Mouse (Mus musculus): ENCODE data around the gene Iscu. TPM values are rescaled to one million over a fixed set of nuclear protein-coding genes. Genes with fewer than 3 reads are reported as not detected.
"Not testable (repeated sequence)": the region's sequence is repeated elsewhere in the genome, so short reads cannot be mapped to it uniquely, and the experiment has no call there.

Iscu gene
- polyA plus RNA-seq, 1 experiment from 2014 or later, result 113 TPM

GRCm38 (mm10) chr5:113765641-113766526 is 6.7 kb upstream of the Iscu start:
- Histone ChIP-seq H3K4me3 (replicated peaks) (no peak overlapping the region), H3K36me3 (replicated peaks) (peaks cover 67% of the 10 kb centered on the region), H3K9ac (no peak overlapping the region), H3K27me3 (no peaks in the 10 kb centered on the region), H3K4me2 (no peak overlapping the region), H3K4me1 (peaks cover 22% of the 10 kb centered on the region), H3K27ac (no peak overlapping the region), H3K9me3 (no peaks in the 10 kb centered on the region)
- 91% methylated on average over 13 of the region's 13 CpGs for WGBS
- no peak for ATAC-seq (ENCODE audit: low FRiP score)

DNA sequence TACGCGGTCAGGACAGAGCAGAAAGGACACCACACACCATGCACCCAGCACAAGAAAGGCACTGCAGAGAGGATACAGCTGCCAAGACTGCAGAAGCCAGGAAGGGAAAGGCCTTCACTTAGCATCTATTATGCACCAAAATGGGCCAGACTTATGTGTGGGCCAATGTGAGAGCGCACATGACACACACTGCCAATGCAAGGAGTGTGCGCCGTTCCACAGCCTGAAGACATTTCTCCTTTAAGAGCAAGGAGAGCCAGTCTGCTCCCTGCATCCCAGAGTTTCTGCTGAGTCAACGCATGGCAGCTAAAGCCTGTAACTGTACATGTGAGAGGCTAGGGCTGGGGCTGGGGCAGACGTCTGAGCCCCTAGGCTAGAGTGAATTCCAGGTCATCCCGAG is 3.7 kb upstream of the Iscu start:
- WGBS, result 95% methylated on average over 8 of the region's 8 CpGs
- no peak overlapping the region for H3K9ac ChIP-seq
- no peak for ATAC-seq (ENCODE audit: low FRiP score)
- H3K4me2 ChIP-seq, result no peak overlapping the region
- no peak overlapping the region for H3K27ac ChIP-seq
- H3K4me3 ChIP-seq (replicated peaks), result no peak overlapping the region
- H3K9me3 ChIP-seq, result no peaks in the 10 kb centered on the region
- no peaks in the 10 kb centered on the region for H3K27me3 ChIP-seq
- H3K36me3 ChIP-seq (replicated peaks), result peaks cover 38% of the 10 kb centered on the region
- peaks cover 31% of the 10 kb centered on the region for H3K4me1 ChIP-seq

DNA sequence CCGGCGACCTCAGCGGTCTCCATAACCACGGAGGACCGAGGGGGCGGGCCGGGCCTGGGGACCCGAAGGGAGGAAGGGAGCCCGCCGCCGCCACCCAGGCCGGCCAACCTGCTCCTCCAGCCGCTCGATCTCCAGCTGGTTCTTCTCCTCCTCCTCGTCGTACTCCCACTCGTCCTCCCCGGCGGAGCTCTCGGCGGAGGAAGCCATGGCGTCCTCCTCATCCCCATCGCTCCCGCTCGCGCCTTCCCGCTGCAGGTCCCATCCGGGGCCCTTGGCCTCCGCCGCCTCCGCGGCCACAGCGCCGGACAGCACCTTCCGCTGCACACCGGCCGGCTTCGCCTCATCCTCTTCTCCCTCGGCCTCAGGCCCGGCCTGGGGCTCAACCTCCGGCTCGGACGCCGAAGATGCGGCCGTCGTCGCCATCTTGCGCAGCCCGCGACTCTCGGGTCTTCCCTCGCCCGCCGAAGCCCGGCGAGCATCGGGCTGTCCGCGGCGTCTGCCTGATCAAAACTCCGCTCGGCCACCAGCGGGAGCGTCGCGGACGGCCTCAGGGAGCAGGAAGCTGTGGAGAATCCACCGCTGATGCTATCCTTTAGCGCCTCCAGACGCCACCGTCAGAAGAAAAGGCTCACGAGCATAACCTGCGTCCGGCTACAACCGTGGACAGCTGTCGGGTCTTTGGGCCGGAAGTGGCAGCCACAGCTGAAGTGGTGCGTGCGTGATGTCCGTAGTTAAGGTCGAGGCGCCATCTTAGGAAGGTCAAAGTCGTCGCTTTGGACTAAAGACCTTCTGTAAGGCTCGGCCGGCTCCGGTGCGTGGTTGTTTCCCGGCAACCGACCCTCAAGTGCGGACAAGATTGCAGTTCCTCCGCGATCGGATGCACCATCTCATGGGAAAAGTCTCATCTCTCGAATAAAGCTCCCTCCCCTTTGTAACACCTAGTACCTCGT is 1.1 kb upstream of the Iscu start:
- WGBS, result under 1% methylated on average over 97 of the region's 97 CpGs
- Histone ChIP-seq H3K27ac (peak overlapping the region; percentile 99), H3K4me1 (peaks cover 33% of the 10 kb centered on the region), H3K4me3 (replicated peaks) (peak overlapping the region; percentile 99), H3K9ac (peak overlapping the region; percentile 94), H3K4me2 (peak overlapping the region; percentile 92), H3K9me3 (no peaks in the 10 kb centered on the region), H3K36me3 (replicated peaks) (peaks cover 42% of the 10 kb centered on the region), H3K27me3 (no peaks in the 10 kb centered on the region)
- ATAC-seq (ENCODE audit: low FRiP score), result peak; percentile 84

GRCm38 (mm10) chr5:113772905-113773519 is 464 bp downstream of the Iscu start:
- ATAC-seq (ENCODE audit: low FRiP score), result peak; percentile 63
- H3K4me1 ChIP-seq, result peaks cover 33% of the 10 kb centered on the region
- H3K4me3 ChIP-seq (replicated peaks), result peak overlapping the region; percentile 99
- H3K27ac ChIP-seq, result peak overlapping the region; percentile 99; the same call in 1 of the 2 replicates
- no peaks in the 10 kb centered on the region for H3K9me3 ChIP-seq
- H3K27me3 ChIP-seq, result no peaks in the 10 kb centered on the region
- H3K9ac ChIP-seq, result peak overlapping the region; percentile 74
- H3K4me2 ChIP-seq, result peak overlapping the region; percentile 92
- peaks cover 42% of the 10 kb centered on the region for H3K36me3 ChIP-seq (replicated peaks)
- WGBS, result 2% methylated on average over 38 of the region's 38 CpGs

GRCm38 (mm10) chr5:113773664-113774063 is 1.1 kb downstream of the Iscu start:
- peak overlapping the region; percentile 99 for H3K4me3 ChIP-seq (replicated peaks)
- peak overlapping the region; percentile 74 for H3K9ac ChIP-seq
- H3K4me1 ChIP-seq, result peaks cover 32% of the 10 kb centered on the region
- no peaks in the 10 kb centered on the region for H3K27me3 ChIP-seq
- WGBS, result 1% methylated on average over 7 of the region's 7 CpGs
- H3K27ac ChIP-seq, result no peak overlapping the region
- H3K4me2 ChIP-seq, result peak overlapping the region; percentile 92
- ATAC-seq (ENCODE audit: low FRiP score), result 0 out of 2 replicates have a peak, but pooled peaks have one; percentile 21
- no peaks in the 10 kb centered on the region for H3K9me3 ChIP-seq
- H3K36me3 ChIP-seq (replicated peaks), result peaks cover 41% of the 10 kb centered on the region

DNA sequence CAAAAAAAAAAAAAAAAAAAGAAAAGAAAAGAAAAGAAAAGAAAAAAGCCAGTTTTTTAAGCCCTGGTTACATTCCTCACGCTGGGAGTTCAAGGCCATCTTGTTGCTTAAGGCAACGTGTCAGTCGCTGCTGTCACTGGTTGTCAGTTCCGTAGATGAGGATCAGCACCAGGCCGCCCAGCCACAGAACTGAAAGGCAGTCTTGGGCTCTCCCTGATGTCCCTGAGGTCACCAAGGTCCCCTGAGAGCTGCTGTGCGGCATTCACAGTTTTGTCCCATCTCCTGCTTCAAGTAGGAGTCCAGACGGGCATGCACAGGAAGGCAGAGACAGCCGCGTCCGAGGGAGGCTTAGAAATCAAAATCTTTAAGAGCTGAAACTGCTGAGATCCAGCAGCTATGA is 3.0 kb downstream of the Iscu start:
- no peak for ATAC-seq (ENCODE audit: low FRiP score)
- H3K9ac ChIP-seq, result no peak overlapping the region
- no peak overlapping the region for H3K4me2 ChIP-seq
- 92% methylated on average over 10 of the region's 10 CpGs for WGBS
- H3K27me3 ChIP-seq, result no peaks in the 10 kb centered on the region
- H3K9me3 ChIP-seq, result peaks cover 5% of the 10 kb centered on the region; the same call in 1 of the 2 replicates
- H3K4me1 ChIP-seq, result peaks cover 13% of the 10 kb centered on the region
- no peak overlapping the region for H3K27ac ChIP-seq
- no peak overlapping the region for H3K4me3 ChIP-seq (replicated peaks)
- peaks cover 38% of the 10 kb centered on the region for H3K36me3 ChIP-seq (replicated peaks)

GRCm38 (mm10) chr5:113776128-113776895 is 3.8 kb downstream of the Iscu start:
- no peak overlapping the region for H3K4me2 ChIP-seq
- no peak overlapping the region for H3K9ac ChIP-seq
- no peak overlapping the region for H3K4me3 ChIP-seq (replicated peaks)
- 93% methylated on average over 15 of the region's 15 CpGs for WGBS
- peaks cover 11% of the 10 kb centered on the region for H3K4me1 ChIP-seq
- peaks cover 8% of the 10 kb centered on the region; the same call in 1 of the 2 replicates for H3K9me3 ChIP-seq
- H3K27me3 ChIP-seq, result no peaks in the 10 kb centered on the region
- no peak overlapping the region for H3K27ac ChIP-seq
- ATAC-seq (ENCODE audit: low FRiP score), result no peak
- H3K36me3 ChIP-seq (replicated peaks), result peaks cover 38% of the 10 kb centered on the region

DNA sequence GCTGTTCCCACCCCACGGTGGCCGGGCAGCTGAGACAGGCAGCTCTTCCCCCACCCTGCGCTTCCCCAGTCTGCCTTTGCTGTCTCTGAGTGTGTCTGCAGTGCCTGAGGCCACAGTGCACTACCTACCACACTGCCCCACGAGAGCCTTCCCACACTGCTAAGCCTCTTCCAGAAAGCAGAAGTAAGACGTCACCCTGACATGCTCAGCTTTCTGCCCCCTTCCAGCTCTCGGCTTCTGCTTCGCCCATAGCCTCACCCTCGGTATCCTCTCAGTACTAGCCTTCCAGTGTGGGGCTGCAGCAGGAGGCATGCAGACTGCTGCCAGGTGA is 4.3 kb downstream of the Iscu start:
- Histone ChIP-seq H3K27me3 (no peaks in the 10 kb centered on the region), H3K4me3 (replicated peaks) (no peak overlapping the region), H3K9ac (no peak overlapping the region), H3K4me1 (peaks cover 11% of the 10 kb centered on the region), H3K27ac (no peak overlapping the region), H3K4me2 (no peak overlapping the region), H3K9me3 (peaks cover 8% of the 10 kb centered on the region; the same call in 1 of the 2 replicates), H3K36me3 (replicated peaks) (peaks cover 38% of the 10 kb centered on the region)
- WGBS, result 91% methylated on average over 8 of the region's 8 CpGs
- no peak for ATAC-seq (ENCODE audit: low FRiP score)

- not testable (repeated sequence) for H3K9ac ChIP-seq; H3K4me2 ChIP-seq; ATAC-seq (ENCODE audit: low FRiP score); H3K4me3 ChIP-seq (replicated peaks); H3K27ac ChIP-seq; H3K27me3 ChIP-seq; H3K9me3 ChIP-seq
- Histone ChIP-seq H3K36me3 (replicated peaks) (peaks cover 38% of the 10 kb centered on the region), H3K4me1 (peaks cover 11% of the 10 kb centered on the region)
- 92% methylated on average over 8 of the region's 8 CpGs for WGBS
These were observed 5.2 kb downstream of the Iscu start for GRCm38 (mm10) chr5:113777728-113778127.

GRCm38 (mm10) chr5:113779569-113779968 is 7.0 kb downstream of the Iscu start:
- no peak overlapping the region for H3K27ac ChIP-seq
- ATAC-seq (ENCODE audit: low FRiP score), result no peak
- H3K9me3 ChIP-seq, result peaks cover 8% of the 10 kb centered on the region; the same call in 1 of the 2 replicates
- WGBS, result 78% methylated on average over 5 of the region's 5 CpGs
- H3K27me3 ChIP-seq, result peaks cover 16% of the 10 kb centered on the region
- H3K4me3 ChIP-seq (replicated peaks), result no peak overlapping the region
- H3K36me3 ChIP-seq (replicated peaks), result peaks cover 34% of the 10 kb centered on the region
- no peaks in the 10 kb centered on the region; the same call in 1 of the 2 replicates for H3K4me1 ChIP-seq
- no peak overlapping the region for H3K9ac ChIP-seq
- H3K4me2 ChIP-seq, result no peak overlapping the region

GRCm38 (mm10) chr5:113780082-113780752 is 7.7 kb downstream of the Iscu start:
- Histone ChIP-seq H3K36me3 (replicated peaks) (peaks cover 28% of the 10 kb centered on the region), H3K27ac (no peak overlapping the region), H3K4me3 (replicated peaks) (no peak overlapping the region), H3K4me1 (no peaks in the 10 kb centered on the region; the same call in 1 of the 2 replicates), H3K9me3 (peaks cover 8% of the 10 kb centered on the region; the same call in 1 of the 2 replicates), H3K27me3 (peaks cover 20% of the 10 kb centered on the region), H3K9ac (no peak overlapping the region), H3K4me2 (no peak overlapping the region)
- ATAC-seq (ENCODE audit: low FRiP score), result no peak
- WGBS, result 92% methylated on average over 3 of the region's 3 CpGs

Data from forebrain, embryonic 12.5 days (tissue).